8 mouse cellular contexts compared by ENCODE assay signal in genomic region chr13:109899442-109900428, GRCm38 (mm10).
DNase-seq lines count a peak whose midpoint lies in the region; ATAC-seq and TF ChIP-seq lines count a peak whose summit lies in the region.

No protein-coding gene starts in this region.

- H3K4me1 ChIP-seq in heart, embryonic 11.5 days (ENCODE audit: control insufficient read depth, insufficient read depth, low read length) = peaks cover 4% of the 10 kb centered on the region; the same call in 1 of the 2 replicates
- 0 out of 2 replicates have a peak, but pooled peaks cover 3% of the 10 kb centered on the region for H3K4me1 ChIP-seq in thymus, adult 2 months (replicated peaks; ENCODE audit: control insufficient read depth, insufficient read depth, low read length)

- no peak overlapping the region for H3K4me3 ChIP-seq in heart, embryonic 11.5 days (ENCODE audit: low read depth, low read length)
- no peak overlapping the region for H3K4me3 ChIP-seq in thymus, adult 2 months (ENCODE audit: control insufficient read depth, insufficient read depth, low read length)

- no peak for TF ChIP-seq POLR2A in thymus, adult 2 months (IDR thresholded peaks at IDR 0.05; ENCODE audit: control insufficient read depth, extremely low read depth, insufficient read depth, low read length, poor library complexity)

- no peaks in the 10 kb centered on the region for H3K27me3 ChIP-seq in heart, embryonic 11.5 days (ENCODE audit: control insufficient read depth, insufficient read depth, low read length)
- no peaks in the 10 kb centered on the region for H3K27me3 ChIP-seq in thymus, adult 2 months (ENCODE audit: control insufficient read depth, insufficient read depth, low read length)

- no peak overlapping the region for H3K9ac ChIP-seq in heart, embryonic 11.5 days (ENCODE audit: low read depth, low read length)

- H3K27ac ChIP-seq in heart, embryonic 11.5 days (ENCODE audit: low read depth, low read length) = no peak overlapping the region
- H3K27ac ChIP-seq in thymus, adult 2 months (ENCODE audit: control insufficient read depth, insufficient read depth, low read length) = no peak overlapping the region

- ATAC-seq in heart, embryonic 11.5 days (replicated peaks; ENCODE audit: insufficient number of reproducible peaks, low FRiP score, low TSS enrichment) = no peak
- no peak for ATAC-seq in megakaryocyte progenitor cell, adult 5-6 weeks (replicated peaks; ENCODE audit: poor library complexity)

- no peaks in the 10 kb centered on the region for H3K36me3 ChIP-seq in heart, embryonic 11.5 days (ENCODE audit: control insufficient read depth, insufficient read depth, low read length)
- H3K36me3 ChIP-seq in thymus, adult 2 months (ENCODE audit: control insufficient read depth, insufficient read depth, low read length) = no peaks in the 10 kb centered on the region

- peak; percentile 48 to 52 for DNase-seq in heart, adult 18-20 months
- peak; percentile 57 for DNase-seq in 416B (ENCODE audit: low read depth)
- peak; percentile 33 for DNase-seq in cerebellum, adult 8-10 months
- DNase-seq in kidney, postnatal 10 days = peak; percentile 64
- DNase-seq in thymus, adult 2 months = no peak
- no peak for DNase-seq in ovary, postnatal 14 days (ENCODE audit: low spot score)

- H3K4me2 ChIP-seq in heart, embryonic 11.5 days = no peak overlapping the region

- 78% methylated on average over 14 of the region's 14 CpGs for WGBS in heart, embryonic 11.5 days (ENCODE audit: insufficient replicate concordance)
- WGBS in thymus, adult 2 months = 88% methylated on average over 14 of the region's 14 CpGs

- no peak for TF ChIP-seq CTCF in thymus, adult 2 months (IDR thresholded peaks at IDR 0.05; ENCODE audit: borderline replicate concordance, control insufficient read depth, extremely low read depth, insufficient read depth, low read length, poor library complexity)

- H3K9me3 ChIP-seq in heart, embryonic 11.5 days (replicated peaks; ENCODE audit: control insufficient read depth, low read length) = no peaks in the 10 kb centered on the region

Comparison
In these comparisons a context has a peak if more than half of its experiments do, and no peak if none do; other contexts are left out.
1. DNase-seq: peak in heart, adult 18-20 months (2 of 2), 416B (single experiment), cerebellum, adult 8-10 months (single experiment) and kidney, postnatal 10 days (single experiment); none in thymus, adult 2 months (single experiment) and ovary, postnatal 14 days (single experiment).